Mouse (Mus musculus) limb, embryonic 12.5 days (tissue): ENCODE results near the gene Aym1. TPM values are rescaled to one million over a fixed set of nuclear protein-coding genes. Genes with fewer than 3 reads are reported as not detected.

Experiments used
- microRNA-seq: library from miRNA; unstranded; fragments of <30 nt; microRNA quantifications from one replicate; pipeline ENCODE4, GENCODE M21; 2017
- polyA plus RNA-seq: library from polyadenylated mRNA; unstranded; fragments of >200 nt; fragmentation: Nextera tagmentation; extraction: Ambion mirVana; gene quantifications from 2 replicates; pipeline ENCODE4 v1.2.1, GENCODE M21; 2016

Aym1 gene
- polyA plus RNA-seq, 1 experiment from 2014 or later, result not detected

Small RNA genes within 50 kb of the gene (microRNA-seq; reads per million reads assigned to microRNA genes)
- not detected for gene Mir7229
- gene Mir7230, result not detected

Other genes starting within 250 kb of the Aym1 start
- gene 2900026A02Rik, start 136.1 kb upstream of the Aym1 start, polyA plus RNA-seq, result 3.2 and 4.9 TPM in 2 replicates
- gene Tmem211, start 130.4 kb upstream of the Aym1 start, polyA plus RNA-seq, result not detected in 2 replicates
- gene Sgsm1, start 46.5 kb upstream of the Aym1 start, polyA plus RNA-seq, result 6.6 and 7.0 TPM in 2 replicates
- 5.2 and 5.4 TPM in 2 replicates for gene Wscd2, start 133.0 kb downstream of the Aym1 start, polyA plus RNA-seq